Mouse (Mus musculus): Measurements from ENCODE around the gene Mbd5.

- TF ChIP-seq CTCF (IDR thresholded peaks at IDR 0.05; ENCODE audit: low read depth), result no peak
- no peak for TF ChIP-seq EP300 (IDR thresholded peaks at IDR 0.05; ENCODE audit: low read depth)
Measured at GRCm38 (mm10) chr2:49119875-49120274, 170.6 kb downstream of the Mbd5 start.

Data from liver, postnatal 0 days (tissue).